Mouse (Mus musculus): ENCODE data around the gene Lrrc4c.

The Lrrc4c gene

DNA sequence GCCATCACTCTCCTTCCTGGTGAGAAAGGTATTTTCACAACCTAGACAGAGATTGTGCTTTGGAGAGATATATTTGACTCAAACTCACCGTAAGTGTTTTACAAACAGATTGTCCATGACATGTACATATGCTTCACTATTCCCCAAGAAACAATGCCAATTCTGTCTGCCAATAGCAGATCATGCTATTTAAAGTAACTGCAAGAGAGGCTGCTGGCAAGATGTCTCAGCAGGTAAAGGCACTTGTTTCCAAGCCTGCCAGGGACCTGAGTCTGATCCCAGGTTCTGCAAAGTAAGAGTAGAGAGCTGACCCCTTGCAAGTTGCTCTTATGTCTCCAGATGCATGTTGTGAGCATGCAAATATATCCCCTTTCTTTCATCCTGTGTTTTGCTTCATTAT, 558.1 kb downstream of the Lrrc4c start:
- DNase-seq: no peak

DNA sequence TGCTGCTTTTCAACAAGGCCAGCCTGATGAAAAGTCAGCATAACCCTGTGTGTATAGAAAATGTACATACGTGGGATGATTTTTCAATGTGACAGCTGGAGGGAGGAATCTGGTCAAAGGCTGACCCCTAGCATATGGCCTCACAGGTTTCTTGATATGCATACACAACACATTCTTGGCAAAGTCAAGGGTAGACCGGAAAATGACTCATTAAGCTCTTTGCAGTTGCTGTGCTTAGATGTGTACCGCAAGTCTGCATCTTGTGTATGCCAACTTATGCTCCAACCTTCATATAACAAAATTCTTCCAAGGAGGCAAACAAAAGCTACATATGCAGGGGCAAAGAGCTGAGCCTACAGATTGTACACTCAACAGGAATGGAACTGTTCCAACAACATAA, 631.6 kb downstream of the Lrrc4c start:
- DNase-seq: no peak

DNA sequence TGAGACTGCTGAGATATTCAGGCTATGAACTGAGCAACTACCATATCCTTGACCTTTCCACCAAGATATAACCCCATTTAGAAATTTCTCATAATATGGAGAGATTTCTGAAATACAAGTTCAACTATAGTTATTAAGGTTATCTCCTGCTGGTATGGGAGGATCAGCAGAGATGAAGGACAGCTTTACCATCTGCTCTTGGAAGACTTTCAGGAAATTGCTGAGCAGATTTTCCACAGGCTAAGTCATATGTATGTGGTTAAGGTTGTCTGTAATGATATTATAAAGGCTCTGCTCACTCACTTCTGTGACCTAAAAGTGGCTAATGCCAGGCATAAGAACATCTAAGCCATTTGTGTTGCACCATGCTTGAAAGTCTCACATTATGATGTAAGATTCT, 681.6 kb downstream of the Lrrc4c start:
- no peak for DNase-seq

DNA sequence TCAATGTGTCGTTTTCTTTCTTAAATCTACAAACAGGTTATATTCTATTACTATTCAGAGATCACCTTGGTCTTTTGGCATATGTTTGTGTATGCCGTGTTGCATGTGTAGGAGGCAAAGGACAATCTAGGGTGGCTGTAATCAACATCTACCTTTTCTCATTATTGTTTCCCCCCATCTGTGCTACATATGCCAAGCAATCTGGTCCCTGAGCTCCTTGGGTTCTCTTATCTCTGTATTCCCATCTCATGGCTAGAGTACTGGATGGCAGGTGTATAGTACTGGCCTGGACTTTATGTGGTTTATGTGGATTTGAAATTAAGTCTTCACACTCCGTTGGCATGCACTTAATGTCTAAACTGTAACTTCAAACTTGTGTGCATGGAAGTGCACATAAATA, 700.4 kb downstream of the Lrrc4c start:
- DNase-seq: no peak

DNA sequence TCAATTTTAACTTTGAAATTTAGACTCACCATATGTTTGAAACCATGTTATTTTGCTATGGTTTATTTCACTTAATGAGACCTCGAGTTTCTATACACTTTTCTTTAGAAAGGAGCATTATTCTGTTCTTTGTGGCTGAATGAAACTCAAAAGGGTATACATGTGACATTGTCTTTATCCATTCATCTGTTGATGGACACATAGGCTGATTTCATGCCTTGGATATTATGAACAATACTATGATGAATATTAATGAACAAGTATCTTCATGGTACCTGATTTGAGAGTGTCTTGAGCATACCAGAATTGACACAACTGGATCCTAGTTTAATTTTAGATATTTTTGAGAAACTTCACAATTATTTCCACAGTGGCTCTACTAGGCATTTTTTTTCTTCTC, 709.0 kb downstream of the Lrrc4c start:
- no peak for DNase-seq

DNA sequence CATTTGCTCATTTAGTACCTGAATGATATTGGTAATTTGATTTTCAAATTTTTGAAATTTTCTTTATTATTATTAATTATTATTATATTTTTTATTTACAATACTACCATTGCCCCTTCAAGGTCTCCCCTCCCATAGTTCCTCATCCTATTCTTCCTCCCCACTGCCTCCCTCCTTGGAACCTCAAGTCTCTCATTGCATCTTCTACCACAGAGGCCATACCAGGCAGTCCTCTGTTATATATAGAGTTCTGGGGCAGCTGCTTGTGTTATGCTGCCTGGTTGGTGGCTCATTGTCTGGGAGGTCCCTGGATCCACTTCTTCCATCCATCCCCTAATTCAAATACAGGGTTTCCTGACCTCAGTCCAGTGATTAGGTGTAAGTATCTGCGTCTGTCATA, 709.6 kb downstream of the Lrrc4c start:
- DNase-seq: no peak

DNA sequence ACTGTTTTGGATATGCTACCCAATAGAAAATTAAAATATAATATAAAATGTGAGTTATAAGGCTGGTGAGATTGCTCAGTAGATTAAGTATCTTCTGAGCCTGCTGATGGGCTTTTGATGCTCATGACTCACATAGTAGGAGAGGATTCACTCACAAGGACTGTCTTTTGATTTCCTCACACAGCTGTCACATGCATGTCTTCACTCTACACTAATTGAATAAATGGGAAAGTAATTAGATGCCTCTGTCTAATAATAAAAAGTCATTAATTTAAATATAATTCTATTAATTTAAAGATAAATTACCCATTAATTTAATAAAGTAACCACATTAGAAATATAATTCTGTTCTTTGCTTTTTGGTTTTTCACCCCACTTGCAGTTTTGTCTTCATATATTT, 718.4 kb downstream of the Lrrc4c start:
- no peak for DNase-seq

DNA sequence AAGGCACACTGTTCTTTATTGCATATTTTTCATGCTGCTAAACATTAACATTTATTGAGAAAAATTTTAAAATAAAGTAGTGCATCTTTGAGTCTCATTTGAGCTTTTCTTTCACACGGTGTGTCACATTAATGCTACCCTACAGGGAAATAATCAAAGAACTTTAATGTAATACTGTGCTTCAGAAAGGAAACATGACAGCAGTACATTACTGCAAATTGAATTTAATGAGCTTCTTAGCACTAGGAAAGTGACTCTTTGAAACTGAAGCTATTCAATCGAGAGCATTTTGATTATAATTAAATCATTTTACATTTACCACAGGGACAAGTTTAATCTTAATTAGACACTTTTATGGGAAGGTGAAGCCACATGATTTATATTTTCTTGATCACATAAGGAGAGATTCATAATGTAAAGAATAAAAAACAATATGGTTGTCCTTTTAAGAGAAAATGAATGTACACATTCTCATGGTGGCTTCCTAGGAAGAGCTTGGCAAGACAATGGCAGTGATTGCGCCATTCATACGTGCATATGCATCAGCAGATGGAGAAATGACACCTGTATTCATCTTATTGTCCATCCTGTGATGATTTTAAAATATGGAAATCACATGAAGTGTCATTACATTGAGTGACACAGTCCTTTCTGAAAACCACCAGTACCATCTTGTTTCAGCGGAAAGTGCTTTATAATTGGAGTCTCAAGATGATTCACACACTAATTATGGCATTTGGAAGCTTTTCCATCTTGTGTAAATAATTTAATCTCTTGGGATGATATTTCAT, 719.2 kb downstream of the Lrrc4c start:
- no peak for DNase-seq

DNA sequence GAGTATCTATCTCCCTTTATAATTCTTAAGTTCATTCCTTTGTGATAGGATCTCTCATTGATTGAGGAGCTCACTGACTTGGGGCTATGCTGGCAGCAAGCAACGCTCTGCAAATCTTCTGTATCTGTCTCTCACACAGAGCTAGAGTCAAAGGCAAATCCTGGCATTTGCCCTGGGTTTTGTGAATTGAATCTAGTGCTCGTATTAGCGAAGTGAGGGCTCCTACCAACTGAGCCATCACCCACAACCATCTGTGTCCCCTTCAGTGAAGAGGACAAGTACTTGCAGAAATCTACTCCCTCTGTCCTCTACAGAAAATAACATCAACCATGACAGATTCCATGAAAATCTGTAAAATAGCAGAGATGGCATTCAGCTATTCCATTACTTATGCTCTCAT, 726.0 kb downstream of the Lrrc4c start:
- no peak for DNase-seq

DNA sequence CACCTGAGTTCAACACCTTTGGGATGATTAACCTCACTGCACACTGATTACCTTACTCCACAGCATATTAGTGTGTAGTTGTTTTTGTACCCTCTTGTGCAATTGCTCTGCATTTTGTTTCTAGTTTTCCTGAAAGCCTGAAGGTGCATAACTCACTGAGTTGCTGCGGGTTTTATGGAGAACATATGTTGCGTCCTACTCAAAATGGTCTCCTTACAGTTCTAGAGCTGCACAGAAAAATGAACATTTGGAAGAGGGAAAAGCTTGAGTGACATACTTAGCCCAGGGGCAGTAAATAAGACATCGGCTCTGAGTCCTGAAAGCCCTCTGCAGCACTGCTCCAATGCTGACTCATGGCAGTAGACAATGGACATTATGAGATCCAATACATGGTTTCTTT, 727.7 kb downstream of the Lrrc4c start:
- no peak for DNase-seq

DNA sequence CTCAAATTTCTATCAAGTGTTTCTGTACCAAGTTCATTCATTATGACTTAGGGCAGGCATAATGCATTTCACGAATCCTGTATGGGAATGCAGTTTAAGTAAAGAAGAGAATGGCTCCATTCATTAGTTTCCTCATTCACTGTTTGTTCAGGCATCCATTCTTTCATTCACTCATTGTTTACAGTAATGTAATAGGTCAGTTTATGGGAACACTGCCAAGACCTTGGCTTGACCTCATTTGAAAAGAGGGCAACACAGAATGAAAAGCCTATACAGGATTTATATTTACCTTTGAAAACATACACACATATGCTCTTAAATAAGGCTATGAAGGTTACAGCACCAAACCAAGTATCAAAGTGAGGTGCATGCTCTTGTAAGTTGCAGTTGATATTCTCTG, 762.2 kb downstream of the Lrrc4c start:
- DNase-seq: no peak

DNA sequence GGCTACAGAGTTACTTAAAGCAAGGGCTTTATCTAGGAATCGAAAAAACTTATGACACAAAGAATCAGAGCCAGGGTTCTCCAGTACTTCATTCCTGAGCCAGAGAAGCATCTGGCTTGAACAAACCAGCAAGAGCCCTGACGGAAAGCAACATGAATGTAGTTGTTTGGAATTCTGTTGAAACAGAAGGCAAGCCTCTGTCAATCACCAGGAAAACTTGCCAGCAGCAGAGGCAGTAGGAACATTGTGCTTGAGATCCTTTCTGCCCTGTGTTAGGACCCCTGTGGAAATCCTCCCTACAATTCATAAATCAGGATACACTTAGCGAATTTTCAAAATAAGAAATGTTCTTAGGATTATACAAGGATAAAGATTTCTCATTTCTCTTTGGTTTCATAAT, 780.0 kb downstream of the Lrrc4c start:
- no peak for DNase-seq

DNA sequence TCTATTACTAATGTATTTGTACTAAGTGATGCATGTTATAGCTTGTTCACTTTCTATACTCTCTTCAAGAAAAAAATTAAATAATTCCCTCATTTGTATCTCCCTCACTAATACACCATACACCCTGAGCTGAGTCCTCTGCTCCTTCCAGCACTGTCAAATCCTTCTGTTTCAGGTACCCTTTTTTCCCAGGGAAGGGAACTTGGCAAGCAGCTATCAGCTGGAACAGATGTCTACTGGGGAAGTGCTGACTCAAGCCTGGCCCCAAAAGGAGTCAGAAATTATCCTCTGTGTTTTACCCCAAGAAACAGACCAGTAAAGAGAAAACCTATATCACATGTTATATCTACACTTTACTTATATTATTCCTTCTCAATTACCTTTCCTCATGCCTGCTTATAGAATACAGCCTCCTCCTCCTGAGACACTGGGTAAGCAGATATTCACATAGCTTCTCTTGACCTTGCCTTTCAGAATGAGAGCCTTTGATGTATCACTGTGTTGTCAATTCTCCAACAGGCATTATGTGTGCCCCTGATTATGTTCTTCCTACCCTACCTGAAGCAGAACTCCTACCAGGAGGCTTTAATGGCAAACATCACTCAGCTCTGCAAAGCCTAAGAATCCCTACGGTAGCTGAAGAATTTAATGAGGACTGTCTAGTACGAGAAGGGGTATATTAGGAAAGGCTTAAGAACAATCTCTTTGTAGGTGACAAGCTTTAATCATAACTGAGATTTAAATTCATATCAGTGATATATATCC, 785.6 kb downstream of the Lrrc4c start:
- DNase-seq: no peak

DNA sequence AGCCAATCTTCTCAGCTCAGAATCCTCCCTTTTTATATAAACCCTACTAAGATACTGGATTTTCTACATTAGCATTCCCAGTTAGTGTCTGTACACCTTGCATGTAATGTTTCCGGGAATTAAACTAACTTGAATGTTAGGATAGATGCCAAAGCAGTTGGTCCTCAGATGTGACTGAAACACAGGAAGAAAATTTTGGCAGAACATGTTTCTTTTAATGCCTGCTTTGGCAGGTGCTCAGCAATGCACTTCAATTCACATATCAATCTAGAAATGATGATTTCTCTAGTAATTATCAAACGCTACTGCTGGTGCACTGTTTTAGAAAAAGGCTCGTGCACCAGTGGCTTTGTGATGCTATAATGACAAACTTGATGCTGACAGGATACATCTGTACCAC, 806.3 kb downstream of the Lrrc4c start:
- no peak for DNase-seq

DNA sequence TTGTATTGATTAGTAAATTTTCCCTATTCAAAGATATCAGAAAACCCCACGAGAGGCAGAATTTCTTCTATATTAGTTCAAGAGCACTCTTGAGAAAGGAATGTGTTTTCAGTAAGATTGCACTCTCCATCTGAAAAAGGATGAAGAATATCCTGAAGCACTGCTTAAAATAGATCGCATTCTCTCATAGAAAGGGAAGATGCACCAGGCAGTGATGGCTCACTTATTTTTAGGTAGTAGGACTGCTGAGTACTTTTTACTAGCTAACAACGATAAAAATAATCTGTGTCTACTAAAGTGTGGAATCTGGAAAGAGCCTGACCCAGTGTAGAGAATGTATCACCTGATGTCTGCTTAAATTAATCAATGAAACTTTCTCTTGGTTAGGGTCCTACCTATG, 820.5 kb downstream of the Lrrc4c start:
- DNase-seq: no peak

DNA sequence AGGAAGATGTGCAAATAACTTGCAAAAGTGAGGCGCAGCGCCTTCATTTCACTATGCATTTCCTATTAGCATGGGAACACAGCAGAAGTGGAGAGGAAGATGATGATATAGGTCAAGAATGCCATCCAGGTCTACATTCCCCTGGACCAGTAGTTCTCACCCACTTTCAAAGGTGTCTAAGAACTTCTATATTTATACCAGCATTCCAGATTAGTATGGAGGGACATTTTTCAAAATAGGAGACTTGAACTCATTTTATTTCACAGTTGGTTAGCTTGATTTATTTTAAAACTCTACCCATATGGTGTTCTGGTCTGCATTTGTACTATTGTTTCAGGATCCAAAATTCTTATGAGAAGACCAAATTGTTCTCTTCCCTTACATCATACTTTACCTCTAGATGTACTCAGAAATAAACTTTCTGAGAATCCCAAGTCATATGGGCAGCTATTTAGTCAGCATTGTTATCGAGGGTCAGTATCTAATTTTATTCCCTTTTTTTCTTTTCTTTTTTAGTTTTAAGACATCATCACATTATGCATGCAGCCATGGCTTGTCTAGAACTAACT, 833.7 kb downstream of the Lrrc4c start:
- no peak for DNase-seq

DNA sequence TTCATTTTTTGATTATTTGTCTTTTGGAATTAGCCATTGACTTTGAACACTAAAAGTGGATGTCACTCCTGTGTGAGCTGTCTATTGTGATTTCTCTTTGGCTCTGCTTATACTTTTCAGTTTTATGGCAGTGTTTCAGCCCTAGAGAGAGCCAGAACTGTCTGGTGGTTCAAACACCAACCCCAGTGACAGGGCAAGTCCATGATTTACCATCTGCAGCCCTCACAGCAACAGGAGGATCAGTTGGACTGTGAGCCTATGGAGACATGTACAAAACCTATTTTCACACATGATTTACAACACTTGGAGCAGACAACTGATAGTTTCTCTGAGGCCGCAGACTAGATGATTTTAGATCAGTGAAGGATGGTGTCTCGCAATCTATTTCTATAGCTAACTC, 847.8 kb downstream of the Lrrc4c start:
- no peak for DNase-seq

DNA sequence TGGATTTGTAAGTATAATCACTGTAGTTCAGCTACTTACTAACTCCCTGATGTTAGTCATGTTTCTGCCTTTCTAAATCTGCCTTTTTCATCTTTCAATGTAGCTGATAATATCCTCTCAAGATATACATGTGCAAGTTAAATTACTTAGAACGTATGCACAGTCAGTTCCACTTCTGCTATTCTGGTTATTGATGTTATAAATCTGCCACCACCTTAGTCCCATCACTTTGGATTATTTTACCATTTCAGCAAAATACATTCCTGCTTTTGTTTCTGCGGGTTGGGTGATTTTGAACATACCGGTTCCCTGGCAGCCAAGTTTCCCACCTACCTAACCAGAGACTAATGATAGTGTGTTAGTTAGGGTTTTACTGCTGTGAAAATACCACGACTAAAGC, 860.4 kb downstream of the Lrrc4c start:
- no peak for DNase-seq

DNA sequence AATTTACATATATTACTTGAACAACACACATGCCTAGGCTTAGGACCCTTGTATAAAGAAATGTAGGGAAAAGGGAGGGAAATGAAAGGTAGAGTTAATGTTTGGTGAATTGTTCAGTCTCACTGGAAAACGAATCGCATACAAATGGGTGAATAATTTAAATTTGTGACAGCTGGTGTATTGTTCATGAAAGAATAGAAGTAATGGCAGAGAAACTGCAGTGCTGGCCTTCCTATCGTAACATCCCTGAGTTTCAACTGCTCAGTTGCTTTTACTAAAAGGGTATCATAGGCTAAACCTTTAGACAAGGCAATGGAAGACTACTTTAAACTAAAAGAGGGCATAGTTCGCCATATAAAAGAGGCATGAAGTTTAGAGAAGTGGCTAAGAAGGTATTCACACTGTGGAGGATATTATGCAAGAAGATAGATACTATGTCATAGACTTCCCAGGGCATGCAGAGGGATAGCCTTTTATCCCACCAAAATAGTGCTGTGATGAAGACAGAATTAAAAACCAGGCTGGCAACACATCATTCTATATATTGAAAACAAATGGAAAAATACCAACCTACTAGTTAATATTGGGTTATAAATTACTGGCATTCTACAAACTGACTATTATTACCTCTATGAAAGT, 879.1 kb downstream of the Lrrc4c start:
- DNase-seq: no peak

DNA sequence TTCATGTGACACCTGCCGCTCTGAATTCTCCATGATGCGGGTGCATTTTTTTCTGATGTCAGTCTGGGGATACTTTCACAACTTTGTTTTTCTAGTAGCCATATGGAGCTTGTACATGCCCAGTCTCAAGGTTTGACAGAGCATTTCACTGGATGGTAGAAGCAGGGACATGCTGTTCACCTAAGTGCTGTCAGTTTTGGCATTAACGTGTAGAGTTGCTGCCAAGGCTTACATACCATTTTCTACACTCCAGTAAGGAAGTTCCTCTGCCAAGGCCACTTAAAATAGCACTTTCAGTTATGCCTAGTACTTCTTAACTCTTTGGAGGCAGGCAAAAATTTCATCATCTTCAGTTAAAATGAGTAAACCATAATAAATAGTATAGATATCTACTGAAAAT, 915.0 kb downstream of the Lrrc4c start:
- DNase-seq: no peak

DNA sequence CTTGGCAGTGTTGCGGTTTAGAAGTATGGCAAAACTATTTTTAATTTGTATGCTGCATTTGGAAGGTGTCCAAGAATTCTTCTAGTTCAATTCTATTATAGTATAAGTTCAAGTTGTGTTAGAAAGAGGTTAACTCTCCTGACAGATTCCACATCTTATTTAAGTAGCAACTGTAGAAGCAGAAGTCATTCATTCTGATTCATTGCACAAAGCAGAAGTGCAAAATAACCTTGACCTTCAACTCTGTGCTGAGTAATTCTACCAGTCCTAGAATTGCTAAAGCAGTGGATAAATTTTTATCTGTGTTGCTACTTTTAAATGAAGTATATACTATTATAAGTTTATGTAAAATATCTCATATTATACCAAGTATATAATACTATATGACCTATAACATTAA, 916.1 kb downstream of the Lrrc4c start:
- DNase-seq: no peak

DNA sequence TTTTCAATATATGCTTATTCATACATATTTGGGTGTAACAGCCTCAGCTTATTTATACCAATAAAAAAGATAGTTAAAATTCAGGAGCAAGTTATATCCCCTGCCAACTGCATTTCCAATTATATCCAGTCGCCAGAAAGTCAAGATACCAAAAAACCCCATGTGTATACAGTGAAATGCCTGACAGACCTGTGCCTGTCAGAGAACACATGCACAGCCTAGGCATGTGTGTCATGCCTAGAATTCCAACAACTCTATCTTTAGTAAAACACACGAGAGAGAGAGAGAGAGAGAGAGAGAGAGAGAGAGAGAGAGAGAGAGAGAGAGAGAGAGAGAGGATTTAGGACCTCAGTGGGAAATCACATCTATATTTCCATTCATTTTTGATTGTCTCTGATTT, 956.7 kb downstream of the Lrrc4c start:
- DNase-seq: no peak

DNA sequence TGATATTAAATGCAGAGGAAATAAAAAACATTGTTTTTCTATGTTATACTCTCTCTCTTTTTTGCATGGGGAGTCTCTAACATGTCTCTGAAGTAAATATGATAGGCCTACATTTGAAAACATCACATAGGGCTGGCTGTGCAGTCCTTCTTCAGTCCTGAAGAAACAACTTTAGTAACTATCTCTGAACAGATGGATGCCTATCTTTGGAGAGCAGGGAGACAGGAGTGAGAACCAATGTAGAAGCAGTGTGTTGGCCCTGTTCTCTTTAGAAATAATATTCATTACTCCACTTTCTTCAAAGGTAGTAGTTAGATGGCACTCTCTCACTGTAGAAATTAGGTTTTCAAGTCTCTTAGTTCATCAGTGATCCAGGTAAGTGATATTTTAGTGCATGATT, 967.0 kb downstream of the Lrrc4c start:
- DNase-seq: no peak

DNA sequence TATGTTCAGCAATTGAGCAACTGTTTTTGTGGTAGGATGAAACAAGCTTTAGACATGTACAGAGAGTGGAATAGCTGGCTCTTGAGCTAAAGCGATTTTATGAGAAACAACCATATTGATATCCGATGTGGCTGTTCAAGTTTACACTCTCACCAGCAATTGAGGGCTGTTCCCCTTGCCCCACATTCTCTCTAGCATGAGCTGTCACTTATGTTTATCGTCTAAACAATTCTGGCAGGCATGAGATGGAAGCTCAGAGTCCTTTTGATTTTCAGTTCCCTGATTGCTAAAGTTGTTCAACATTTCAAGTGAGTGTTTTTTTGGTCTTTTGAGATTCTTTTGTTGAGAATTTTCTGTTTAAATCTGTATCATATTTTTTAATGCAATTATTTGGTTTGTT, 976.2 kb downstream of the Lrrc4c start:
- no peak for DNase-seq

All from kidney, adult 11 months (tissue).